ENCODE assay signal across 19 mouse cellular contexts in the genomic region with DNA sequence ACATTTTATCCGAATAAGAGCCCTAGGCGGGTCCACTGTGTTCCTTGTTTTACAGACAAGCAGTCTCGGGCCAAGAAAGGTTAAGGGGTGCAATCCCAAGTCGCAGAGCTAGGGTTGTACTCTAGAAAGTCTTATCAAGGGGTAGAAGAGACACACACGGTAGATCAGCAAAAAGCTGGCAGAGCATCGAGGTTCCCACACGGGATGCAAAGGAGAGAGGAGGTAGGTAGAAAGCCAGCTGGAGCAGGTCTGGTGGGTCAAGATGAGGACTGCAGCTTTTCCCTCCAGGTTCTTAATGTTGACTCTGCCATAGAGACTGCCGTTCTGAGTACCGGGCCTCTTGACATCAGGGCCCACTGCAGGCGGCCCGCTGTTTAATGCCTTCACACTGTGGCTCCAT.
DNase-seq lines count a peak whose midpoint lies in the region; ATAC-seq lines count a peak whose summit lies in the region.
"Had no signal": no experiment of that assay in that cellular context is flagged by ENCODE, and none has a peak within 500 bp of the region (broad histone marks: within the 10 kb centered on the region; RNA-seq: fewer than 3 reads in every experiment).

No protein-coding gene starts in this region.

- H3K36me3 ChIP-seq in kidney, embryonic 15.5 days: no peaks in the 10 kb centered on the region
- H3K36me3 ChIP-seq in kidney, embryonic 16.5 days (ENCODE audit: insufficient read depth, low read length): no peaks in the 10 kb centered on the region
- H3K36me3 ChIP-seq in intestine, embryonic 15.5 days: no peaks in the 10 kb centered on the region
- H3K36me3 ChIP-seq: G1E; midbrain, embryonic 13.5 days; neural tube, embryonic 13.5 days had no signal

- ATAC-seq in kidney, embryonic 15.5 days (replicated peaks; ENCODE audit: low FRiP score): no peak
- ATAC-seq in kidney, embryonic 16.5 days (ENCODE audit: low FRiP score, low TSS enrichment): no peak
- no peak for ATAC-seq in intestine, embryonic 15.5 days
- ATAC-seq: hindbrain, embryonic 16.5 days; liver, postnatal 0 days; midbrain, embryonic 13.5 days had no signal

- H3K27me3 ChIP-seq in kidney, embryonic 15.5 days: no peaks in the 10 kb centered on the region
- no peaks in the 10 kb centered on the region for H3K27me3 ChIP-seq in kidney, embryonic 16.5 days (ENCODE audit: insufficient read depth, low read length)
- H3K27me3 ChIP-seq in intestine, embryonic 15.5 days (replicated peaks): no peaks in the 10 kb centered on the region
- H3K27me3 ChIP-seq: neural tube, embryonic 13.5 days had no signal

- H3K9ac ChIP-seq in kidney, embryonic 15.5 days: no peak overlapping the region
- no peak overlapping the region for H3K9ac ChIP-seq in kidney, embryonic 16.5 days (replicated peaks; ENCODE audit: low read length)
- no peak overlapping the region for H3K9ac ChIP-seq in intestine, embryonic 15.5 days
- H3K9ac ChIP-seq: liver, postnatal 0 days; midbrain, embryonic 13.5 days; neural tube, embryonic 13.5 days had no signal

- DNase-seq in heart, adult 11 months: peak; percentile 91
- DNase-seq in heart, adult 8-10 months (ENCODE audit: low spot score): no peak
- peak; percentile 11 for DNase-seq in ZHBTc4 (ENCODE audit: low read depth, low spot score)
- no peak for DNase-seq in thymus, postnatal 14 days
- DNase-seq in cerebellum, adult 11-12 months: no peak
- DNase-seq: cerebellum, adult 2 months; cerebellum, postnatal 36 days; gastrocnemius, postnatal 14 days; kidney, adult 2 months; kidney, postnatal 25 days; liver, postnatal 0 days; thymus, adult 2 months had no signal

- H3K4me1 ChIP-seq in kidney, embryonic 15.5 days: peaks cover 19% of the 10 kb centered on the region
- H3K4me1 ChIP-seq in kidney, embryonic 16.5 days (ENCODE audit: insufficient read depth, low read length): peaks cover 10% of the 10 kb centered on the region; the same call in 1 of the 2 replicates
- H3K4me1 ChIP-seq in intestine, embryonic 15.5 days (replicated peaks): no peaks in the 10 kb centered on the region

- no peaks in the 10 kb centered on the region for H3K9me3 ChIP-seq in kidney, embryonic 15.5 days (replicated peaks)
- no peaks in the 10 kb centered on the region for H3K9me3 ChIP-seq in kidney, embryonic 16.5 days (ENCODE audit: low read length)
- H3K9me3 ChIP-seq in intestine, embryonic 15.5 days: no peaks in the 10 kb centered on the region
- H3K9me3 ChIP-seq: G1E; midbrain, embryonic 13.5 days; neural tube, embryonic 13.5 days had no signal

- H3K27ac ChIP-seq in kidney, embryonic 15.5 days: peak overlapping the region; percentile 51; the same call in 1 of the 2 replicates
- H3K27ac ChIP-seq in kidney, embryonic 16.5 days (ENCODE audit: low read length): no peak overlapping the region
- H3K27ac ChIP-seq in intestine, embryonic 15.5 days: peak overlapping the region; percentile 42
- H3K27ac ChIP-seq: midbrain, embryonic 13.5 days; neural tube, embryonic 13.5 days had no signal

- no peak overlapping the region for H3K4me3 ChIP-seq in kidney, embryonic 15.5 days (replicated peaks)
- no peak overlapping the region for H3K4me3 ChIP-seq in kidney, embryonic 16.5 days (ENCODE audit: low read length)
- no peak overlapping the region for H3K4me3 ChIP-seq in intestine, embryonic 15.5 days (replicated peaks)
- H3K4me3 ChIP-seq: midbrain, embryonic 13.5 days; neural tube, embryonic 13.5 days had no signal

- 65% methylated on average over 11 of the region's 11 CpGs for WGBS in kidney, embryonic 15.5 days
- WGBS in kidney, embryonic 16.5 days: 66% methylated on average over 11 of the region's 11 CpGs
- WGBS in intestine, embryonic 15.5 days: 45% methylated on average over 11 of the region's 11 CpGs

- H3K4me2 ChIP-seq in kidney, embryonic 15.5 days: no peak overlapping the region
- no peak overlapping the region for H3K4me2 ChIP-seq in kidney, embryonic 16.5 days (replicated peaks; ENCODE audit: low read depth, low read length)
- H3K4me2 ChIP-seq in intestine, embryonic 15.5 days (replicated peaks): no peak overlapping the region
- H3K4me2 ChIP-seq: midbrain, embryonic 13.5 days; neural tube, embryonic 13.5 days had no signal

Comparison
In these comparisons a context has a peak if more than half of its experiments do, and no peak if none do; other contexts are left out.
1. DNase-seq: peak in heart, adult 11 months (single experiment) and ZHBTc4 (single experiment); none in heart, adult 8-10 months (single experiment), thymus, postnatal 14 days (single experiment) and cerebellum, adult 11-12 months (single experiment).